Mouse (Mus musculus) megakaryocyte, embryonic 14.5 days (primary cell): ENCODE data around the gene Slc43a2.

Experiments
- FLI1 ChIP-seq: IDR thresholded peaks from 2 replicates; pipeline ENCODE4 v1.6.1; 2012; ENCODE audit warnings: low read length, inconsistent platforms, mixed read lengths
- GATA1 ChIP-seq: IDR thresholded peaks from 3 replicates; pipeline ENCODE4 v1.6.1; 2012; ENCODE audit warnings: mixed read lengths, low read length, inconsistent platforms, borderline replicate concordance

DNA sequence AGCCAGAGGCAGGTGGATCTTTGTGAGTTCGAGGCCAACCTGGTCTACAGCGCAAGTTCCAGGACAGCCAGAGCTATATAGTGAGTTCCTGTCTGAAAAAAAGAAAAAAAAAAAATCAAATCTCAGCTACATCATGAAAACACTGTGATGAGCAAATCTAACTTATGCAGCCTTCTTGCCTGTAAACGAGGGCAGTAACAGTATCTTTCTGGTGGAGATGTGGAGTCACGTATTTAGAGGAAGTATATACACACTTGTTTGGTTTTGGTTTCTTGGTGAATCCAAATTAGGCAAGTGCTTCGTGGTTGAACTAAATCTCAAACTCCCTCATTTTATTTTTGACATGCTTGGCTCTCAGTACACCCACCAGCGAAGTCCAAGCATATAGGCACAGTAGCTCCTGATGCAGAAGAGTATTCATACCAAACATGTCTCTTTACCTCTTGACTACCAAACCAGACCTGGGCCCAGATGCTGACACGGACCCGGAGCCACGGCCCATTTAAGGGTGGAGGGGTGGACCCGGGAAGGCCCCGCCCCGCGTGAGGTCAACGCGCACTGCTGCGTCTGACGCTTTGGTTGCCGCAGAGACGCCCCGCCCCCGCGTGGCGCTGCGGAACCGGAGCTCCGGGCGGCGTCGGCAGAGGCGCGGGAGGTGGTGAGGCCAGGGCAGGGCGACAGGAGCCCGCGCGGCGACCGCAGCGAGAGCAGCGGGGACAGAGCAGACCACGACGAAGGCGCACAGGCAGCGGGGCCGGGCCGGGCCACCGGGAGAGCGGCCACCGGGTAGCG lies 56.2 kb downstream of the Slc43a2 start, which contains the start of gene Pitpna:
- TF ChIP-seq GATA1 (no peak), FLI1 (no peak)
